Mouse (Mus musculus) small intestine, adult 2 months (tissue): ENCODE data around the gene Rnf2.

Experiments used
- CTCF ChIP-seq: fragments of 200-500 bp; IDR thresholded peaks from 2 replicates; pipeline ENCODE4 v1.5.1; 2012; ENCODE audit warnings: low read depth, mild to moderate bottlenecking, control low read depth, inconsistent platforms, low read length, moderate library complexity, mixed read lengths; ENCODE audit not compliant: insufficient replicate concordance, insufficient read length; ENCODE audit errors: extremely low read depth
- POLR2A ChIP-seq: fragments of 200-500 bp; IDR thresholded peaks from 2 replicates; pipeline ENCODE4 v1.6.1; 2012; ENCODE audit warnings: low read depth, mild to moderate bottlenecking, control low read depth, inconsistent platforms, low read length, moderate library complexity

- TF ChIP-seq CTCF (no peak), POLR2A (no peak)
Observed at GRCm38 (mm10) chr1:151493826-151494225, 6.9 kb downstream of the Rnf2 start.
